Comparison of ENCODE assay signal across 18 mouse cellular contexts in genomic region chr5:104161390-104161789, GRCm38 (mm10). TPM values are rescaled to one million over a fixed set of nuclear protein-coding genes. Genes with fewer than 3 reads are reported as not detected.
DNase-seq lines count a peak whose midpoint lies in the region; ATAC-seq and TF ChIP-seq lines count a peak whose summit lies in the region.
"Had no signal": no experiment of that assay in that cellular context is flagged by ENCODE, and none has a peak within 500 bp of the region (broad histone marks: within the 10 kb centered on the region; RNA-seq: fewer than 3 reads in every experiment).

No protein-coding gene starts in this region.

- no peaks in the 10 kb centered on the region for H3K9me3 ChIP-seq in heart, embryonic 12.5 days (replicated peaks)
- no peaks in the 10 kb centered on the region for H3K9me3 ChIP-seq in kidney, embryonic 15.5 days (replicated peaks)
- no peaks in the 10 kb centered on the region for H3K9me3 ChIP-seq in hindbrain, postnatal 0 days (ENCODE audit: low read length)
- H3K9me3 ChIP-seq in midbrain, embryonic 16.5 days (replicated peaks; ENCODE audit: control insufficient read depth, low read length, poor library complexity, severe bottlenecking), result no peaks in the 10 kb centered on the region
- H3K9me3 ChIP-seq: forebrain, embryonic 10.5 days; liver, embryonic 12.5 days; midbrain, embryonic 10.5 days; neural tube, embryonic 12.5 days had no signal

- no peaks in the 10 kb centered on the region for H3K4me1 ChIP-seq in heart, embryonic 12.5 days (replicated peaks)
- no peaks in the 10 kb centered on the region for H3K4me1 ChIP-seq in kidney, embryonic 15.5 days
- no peaks in the 10 kb centered on the region for H3K4me1 ChIP-seq in hindbrain, postnatal 0 days (ENCODE audit: insufficient read depth, low read length)
- H3K4me1 ChIP-seq in midbrain, embryonic 16.5 days (ENCODE audit: control insufficient read depth, insufficient read depth, low read length), result no peaks in the 10 kb centered on the region
- H3K4me1 ChIP-seq: forebrain, embryonic 10.5 days; liver, embryonic 12.5 days; midbrain, embryonic 10.5 days; neural tube, embryonic 12.5 days had no signal

- no peak overlapping the region for H3K9ac ChIP-seq in heart, embryonic 12.5 days
- no peak overlapping the region for H3K9ac ChIP-seq in kidney, embryonic 15.5 days
- H3K9ac ChIP-seq in hindbrain, postnatal 0 days (replicated peaks; ENCODE audit: low read length), result no peak overlapping the region
- H3K9ac ChIP-seq in midbrain, embryonic 16.5 days (ENCODE audit: low read depth, low read length), result no peak overlapping the region
- H3K9ac ChIP-seq: liver, embryonic 12.5 days; neural tube, embryonic 12.5 days had no signal

- no peak overlapping the region for H3K4me3 ChIP-seq in heart, embryonic 12.5 days
- no peak overlapping the region for H3K4me3 ChIP-seq in kidney, embryonic 15.5 days (replicated peaks)
- H3K4me3 ChIP-seq in hindbrain, postnatal 0 days (ENCODE audit: low read length), result no peak overlapping the region
- H3K4me3 ChIP-seq in midbrain, embryonic 16.5 days (ENCODE audit: low read depth, low read length), result no peak overlapping the region
- H3K4me3 ChIP-seq: forebrain, embryonic 10.5 days; liver, embryonic 12.5 days; midbrain, embryonic 10.5 days; neural tube, embryonic 12.5 days had no signal

- no peaks in the 10 kb centered on the region for H3K27me3 ChIP-seq in heart, embryonic 12.5 days (replicated peaks)
- no peaks in the 10 kb centered on the region for H3K27me3 ChIP-seq in kidney, embryonic 15.5 days
- no peaks in the 10 kb centered on the region for H3K27me3 ChIP-seq in hindbrain, postnatal 0 days (ENCODE audit: insufficient read depth, low read length)
- no peaks in the 10 kb centered on the region for H3K27me3 ChIP-seq in midbrain, embryonic 16.5 days (ENCODE audit: control insufficient read depth, insufficient read depth, low read depth, low read length)
- H3K27me3 ChIP-seq: liver, embryonic 12.5 days; neural tube, embryonic 12.5 days had no signal

- peak; percentile 96 for DNase-seq in heart, adult 11 months
- peak; percentile 68 to 70 for DNase-seq in heart, adult 9 months (ENCODE audit: low spot score in 2 of 2)
- DNase-seq in lung, postnatal 14 days, result peak; percentile 47
- DNase-seq in hindbrain, postnatal 0 days (ENCODE audit: low spot score), result no peak
- DNase-seq: layer of hippocampus, postnatal 36 days; right cerebral cortex, adult 18-20 months had no signal

- no peak overlapping the region for H3K4me2 ChIP-seq in heart, embryonic 12.5 days
- H3K4me2 ChIP-seq in kidney, embryonic 15.5 days, result no peak overlapping the region
- no peak overlapping the region for H3K4me2 ChIP-seq in hindbrain, postnatal 0 days (ENCODE audit: low read depth, low read length)
- no peak overlapping the region for H3K4me2 ChIP-seq in midbrain, embryonic 16.5 days (ENCODE audit: low read length)
- H3K4me2 ChIP-seq: liver, embryonic 12.5 days; neural tube, embryonic 12.5 days had no signal

- WGBS in heart, embryonic 12.5 days, result 45% methylated on average over 1 of the region's 1 CpGs
- WGBS in kidney, embryonic 15.5 days, result 59% methylated on average over 1 of the region's 1 CpGs
- 75% methylated on average over 1 of the region's 1 CpGs for WGBS in hindbrain, postnatal 0 days
- 86% methylated on average over 1 of the region's 1 CpGs for WGBS in midbrain, embryonic 16.5 days

- H3K36me3 ChIP-seq in heart, embryonic 12.5 days, result no peaks in the 10 kb centered on the region
- H3K36me3 ChIP-seq in kidney, embryonic 15.5 days, result no peaks in the 10 kb centered on the region
- no peaks in the 10 kb centered on the region for H3K36me3 ChIP-seq in hindbrain, postnatal 0 days (ENCODE audit: insufficient read depth, low read length)
- no peaks in the 10 kb centered on the region for H3K36me3 ChIP-seq in midbrain, embryonic 16.5 days (ENCODE audit: control insufficient read depth, insufficient read depth, low read length)
- H3K36me3 ChIP-seq: forebrain, embryonic 10.5 days; liver, embryonic 12.5 days; midbrain, embryonic 10.5 days; neural tube, embryonic 12.5 days had no signal

- no peak overlapping the region for H3K27ac ChIP-seq in heart, embryonic 12.5 days (ENCODE audit: poor library complexity, severe bottlenecking)
- no peak overlapping the region for H3K27ac ChIP-seq in kidney, embryonic 15.5 days
- no peak overlapping the region for H3K27ac ChIP-seq in hindbrain, postnatal 0 days
- H3K27ac ChIP-seq in midbrain, embryonic 16.5 days (ENCODE audit: low read length), result no peak overlapping the region
- H3K27ac ChIP-seq: forebrain, embryonic 10.5 days; liver, embryonic 12.5 days; midbrain, embryonic 10.5 days; neural tube, embryonic 12.5 days had no signal

- ATAC-seq in heart, embryonic 12.5 days (ENCODE audit: insufficient number of reproducible peaks, low FRiP score), result no peak
- ATAC-seq in kidney, embryonic 15.5 days (replicated peaks; ENCODE audit: low FRiP score), result peak; percentile 66; the same call in 1 of the 2 replicates
- ATAC-seq in hindbrain, postnatal 0 days, result no peak
- ATAC-seq in CD4-positive, CD25-positive, alpha-beta regulatory T cell, adult 4 months, result no peak
- no peak for ATAC-seq in midbrain, embryonic 16.5 days
- ATAC-seq: hindbrain, embryonic 16.5 days; liver, embryonic 12.5 days had no signal

- no peak for TF ChIP-seq CTCF in hindbrain, postnatal 0 days (IDR thresholded peaks at IDR 0.05; ENCODE audit: low read depth)

RNA-seq across cellular contexts. Expression of gene Dspp, which starts 9.1 kb away (rescaled TPM):
- polyA plus RNA-seq in heart, embryonic 12.5 days (2016; fragmentation: Nextera tagmentation; extraction: Ambion mirVana), result not detected in 2 replicates
- not detected in 2 replicates for polyA plus RNA-seq in kidney, embryonic 15.5 days (2015; fragmentation: Nextera tagmentation; extraction: Ambion mirVana)
- not detected in 2 replicates for total RNA-seq in hindbrain, postnatal 0 days (2014; rRNA removed)
- not detected in 2 replicates for polyA plus RNA-seq in hindbrain, postnatal 0 days (2015; fragmentation: Nextera tagmentation; extraction: Ambion mirVana)
- polyA plus RNA-seq in CD4-positive, CD25-positive, alpha-beta regulatory T cell, adult 4 months (2017; shearing (Covaris generic)), result not detected
- not detected in 2 replicates for polyA plus RNA-seq in midbrain, embryonic 16.5 days (2015; fragmentation: Nextera tagmentation; extraction: Ambion mirVana)
- total RNA-seq: common myeloid progenitor, adult 5-6 weeks; gastrocnemius, postnatal 4 days had no signal
- polyA plus RNA-seq: forebrain, embryonic 10.5 days; hindbrain, embryonic 16.5 days; liver, embryonic 12.5 days; midbrain, embryonic 10.5 days; neural tube, embryonic 12.5 days; thymus, postnatal 0 days had no signal

RNA-seq across cellular contexts. Expression of gene Dmp1, which starts 41.0 kb away (rescaled TPM):
- not detected in 2 replicates for polyA plus RNA-seq in heart, embryonic 12.5 days (2016; fragmentation: Nextera tagmentation; extraction: Ambion mirVana)
- polyA plus RNA-seq in kidney, embryonic 15.5 days (2015; fragmentation: Nextera tagmentation; extraction: Ambion mirVana), result 0.06 and 15.6 TPM in 2 replicates
- 0.26 TPM in 1 of 2 replicates, not detected in the other for total RNA-seq in hindbrain, postnatal 0 days (2014; rRNA removed)
- polyA plus RNA-seq in hindbrain, postnatal 0 days (2015; fragmentation: Nextera tagmentation; extraction: Ambion mirVana), result 0.21 and 0.24 TPM in 2 replicates
- polyA plus RNA-seq in CD4-positive, CD25-positive, alpha-beta regulatory T cell, adult 4 months (2017; shearing (Covaris generic)), result not detected
- 0.21 and 1.6 TPM in 2 replicates for polyA plus RNA-seq in midbrain, embryonic 16.5 days (2015; fragmentation: Nextera tagmentation; extraction: Ambion mirVana)
- total RNA-seq: common myeloid progenitor, adult 5-6 weeks had no signal
- polyA plus RNA-seq: liver, embryonic 12.5 days had no signal

RNA-seq across cellular contexts. Expression of gene Sparcl1, which starts 47.9 kb away (rescaled TPM):
- polyA plus RNA-seq in heart, embryonic 12.5 days (2016; fragmentation: Nextera tagmentation; extraction: Ambion mirVana), result 21.2 and 25.4 TPM in 2 replicates
- 47.6 and 68.2 TPM in 2 replicates for polyA plus RNA-seq in kidney, embryonic 15.5 days (2015; fragmentation: Nextera tagmentation; extraction: Ambion mirVana)
- total RNA-seq in hindbrain, postnatal 0 days (2014; rRNA removed), result 660 and 723 TPM in 2 replicates
- 782 and 913 TPM in 2 replicates for polyA plus RNA-seq in hindbrain, postnatal 0 days (2015; fragmentation: Nextera tagmentation; extraction: Ambion mirVana)
- not detected for polyA plus RNA-seq in CD4-positive, CD25-positive, alpha-beta regulatory T cell, adult 4 months (2017; shearing (Covaris generic))
- 163 and 240 TPM in 2 replicates for polyA plus RNA-seq in midbrain, embryonic 16.5 days (2015; fragmentation: Nextera tagmentation; extraction: Ambion mirVana)
- total RNA-seq: common myeloid progenitor, adult 5-6 weeks had no signal

Comparison
In these comparisons a context has a peak if more than half of its experiments do, and no peak if none do; other contexts are left out.
1. RNA of gene Sparcl1, which starts 47.9 kb away (polyA plus RNA-seq): 782 to 913 TPM in hindbrain, postnatal 0 days, 163 to 240 TPM in midbrain, embryonic 16.5 days, 47.6 to 68.2 TPM in kidney, embryonic 15.5 days and 21.2 to 25.4 TPM in heart, embryonic 12.5 days; not detected in CD4-positive, CD25-positive, alpha-beta regulatory T cell, adult 4 months; every median in the first group is over 10 times any median in the second.